Mouse (Mus musculus) central nervous system, embryonic 11.5 days (tissue): ENCODE data around the gene Epgn. TPM values are rescaled to one million over a fixed set of nuclear protein-coding genes. Genes with fewer than 3 reads are reported as not detected.

Experiments used
- polyA plus RNA-seq: library from polyadenylated mRNA; depleted of rRNA; stranded (reverse); fragments of >200 nt; gene quantifications from 2 replicates; pipeline ENCODE4 v1.2.3, GENCODE M21; 2012; rRNA removed

Gene Epgn
- polyA plus RNA-seq: 0.18 and 0.27 TPM in 2 replicates

DNA sequence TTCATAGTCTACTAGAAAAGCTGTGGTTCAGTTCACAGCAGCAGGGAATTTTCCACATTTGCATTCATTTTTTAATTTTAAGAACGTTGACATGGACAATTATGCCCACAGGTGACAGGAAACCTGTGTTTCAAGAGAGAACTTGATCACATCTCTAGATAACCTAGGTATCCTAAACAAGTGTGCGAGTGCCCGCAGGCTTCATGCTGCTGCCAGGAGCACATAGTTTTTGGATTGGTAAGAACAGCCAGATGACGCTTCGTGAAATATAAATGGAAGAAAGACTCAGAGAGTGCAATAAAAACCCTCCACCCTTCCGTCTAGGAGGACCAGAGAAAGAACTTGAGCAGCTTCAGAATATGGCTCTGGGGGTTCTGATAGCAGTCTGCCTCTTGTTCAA, at the start of gene Epgn:
Epgn (plus strand) TSS at position 301 of the 400 bp plus-strand sequence.

DNA sequence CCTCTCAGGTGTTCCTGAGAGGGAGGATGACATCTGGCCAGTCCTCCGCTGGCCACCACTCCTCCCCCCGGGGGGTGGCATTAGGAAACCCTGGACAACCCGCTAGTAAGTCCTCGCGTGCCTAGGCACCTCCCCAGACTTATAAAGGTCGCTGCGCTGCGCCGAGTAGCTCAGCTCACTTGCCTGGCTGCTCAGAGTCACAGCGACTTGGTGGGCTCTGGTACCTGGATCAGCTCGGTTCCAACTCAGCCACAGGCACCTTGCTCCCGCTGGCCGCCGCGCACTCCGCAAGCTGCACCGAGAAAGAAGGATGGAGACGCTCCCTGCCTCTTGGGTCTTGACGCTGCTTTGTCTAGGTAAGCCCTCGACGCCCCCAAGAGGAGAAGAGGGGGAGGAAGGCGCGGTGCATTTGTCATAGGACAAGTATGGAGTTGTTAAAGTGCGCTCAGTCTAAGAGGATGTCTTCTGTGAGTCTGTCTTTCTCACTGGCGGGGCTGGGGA, 47.2 kb downstream of the Epgn start, which contains the start of gene Ereg:
Ereg (plus strand) TSS at position 173 of the 501 bp plus-strand sequence.

Other genes with a start within 250 kb of the Epgn start
- gene Cxcl3, start 241.4 kb upstream of the Epgn start, polyA plus RNA-seq: 0.04 TPM in 1 of 2 replicates, not detected in the other
- gene Cxcl15, start 232.9 kb upstream of the Epgn start, polyA plus RNA-seq: 0.25 TPM in 1 of 2 replicates, not detected in the other
- 0.07 and 0.22 TPM in 2 replicates for gene Cxcl1, start 136.2 kb upstream of the Epgn start, polyA plus RNA-seq
- not detected in 2 replicates for gene Cxcl2, start 123.6 kb upstream of the Epgn start, polyA plus RNA-seq
- gene Mthfd2l, start 96.3 kb upstream of the Epgn start, polyA plus RNA-seq: 32.9 and 63.3 TPM in 2 replicates
- 0.10 TPM in 1 of 2 replicates, not detected in the other for gene Ereg, start 47.2 kb downstream of the Epgn start, polyA plus RNA-seq
- 0.05 TPM in 1 of 2 replicates, not detected in the other for gene Areg, start 112.1 kb downstream of the Epgn start, polyA plus RNA-seq